Mouse (Mus musculus) spleen, adult 2 months (tissue): Measurements from ENCODE around the gene Mfsd2a. TPM values are rescaled to one million over a fixed set of nuclear protein-coding genes. Genes with fewer than 3 reads are reported as not detected.

Source experiments
- DNase-seq, 2 experiments: peaks; one replicate each; pipeline versions ENCODE4 v3.0.0 to v3.0.0-alpha.2; 2012 to 2021; ENCODE audit warnings: low spot score in 2 of 2, low read depth in 1 of 2
- H3K27ac ChIP-seq: fragments of 200-500 bp; 2 replicates; pipeline ENCODE4 v1.5.1; 2012; ENCODE audit warnings: low read length, inconsistent platforms; ENCODE audit not compliant: insufficient read depth
- H3K27me3 ChIP-seq: fragments of 200-500 bp; 2 replicates; pipeline ENCODE4 v1.6.1; 2012; ENCODE audit warnings: mild to moderate bottlenecking, moderate library complexity, low read length, inconsistent platforms; ENCODE audit not compliant: control insufficient read depth, insufficient read depth
- H3K36me3 ChIP-seq: fragments of 200-500 bp; 2 replicates; pipeline ENCODE4 v1.6.1; 2012; ENCODE audit warnings: mild to moderate bottlenecking, low read length, inconsistent platforms; ENCODE audit not compliant: control insufficient read depth, insufficient read depth
- H3K4me1 ChIP-seq: fragments of 200-500 bp; 2 replicates; pipeline ENCODE4 v1.6.1; 2011; ENCODE audit warnings: inconsistent platforms; ENCODE audit not compliant: control insufficient read depth, insufficient read depth, insufficient read length
- H3K4me3 ChIP-seq: fragments of 200-500 bp; 2 replicates; pipeline ENCODE4 v1.5.1; 2011; ENCODE audit warnings: mild to moderate bottlenecking, inconsistent platforms; ENCODE audit not compliant: insufficient read depth, insufficient read length; ENCODE audit errors: extremely low read depth
- CTCF ChIP-seq: fragments of 200-500 bp; IDR thresholded peaks from 2 replicates; pipeline ENCODE4 v1.5.1; 2011; ENCODE audit warnings: mild to moderate bottlenecking, inconsistent platforms; ENCODE audit not compliant: insufficient read depth, insufficient read length, insufficient replicate concordance; ENCODE audit errors: extremely low read depth
- POLR2A ChIP-seq: fragments of 200-500 bp; IDR thresholded peaks from 2 replicates; pipeline ENCODE4 v1.6.1; 2011; ENCODE audit warnings: low read depth, low read length, inconsistent platforms
- WGBS: fragments of 180-500 bp; shearing (Covaris S2); methylation state at CpG from one replicate; pipeline ENCODE4 v1.1.7; 2018; 5-methylcytosine and 5-hydroxymethylcytosine counted together
- polyA plus RNA-seq: library from polyadenylated mRNA; depleted of rRNA; stranded (reverse); fragments of >200 nt; gene quantifications from 2 replicates; pipeline ENCODE4 v1.2.3, GENCODE M21; 2012; rRNA removed

Gene Mfsd2a
- polyA plus RNA-seq, 1 experiment, result 0.82 TPM

DNA sequence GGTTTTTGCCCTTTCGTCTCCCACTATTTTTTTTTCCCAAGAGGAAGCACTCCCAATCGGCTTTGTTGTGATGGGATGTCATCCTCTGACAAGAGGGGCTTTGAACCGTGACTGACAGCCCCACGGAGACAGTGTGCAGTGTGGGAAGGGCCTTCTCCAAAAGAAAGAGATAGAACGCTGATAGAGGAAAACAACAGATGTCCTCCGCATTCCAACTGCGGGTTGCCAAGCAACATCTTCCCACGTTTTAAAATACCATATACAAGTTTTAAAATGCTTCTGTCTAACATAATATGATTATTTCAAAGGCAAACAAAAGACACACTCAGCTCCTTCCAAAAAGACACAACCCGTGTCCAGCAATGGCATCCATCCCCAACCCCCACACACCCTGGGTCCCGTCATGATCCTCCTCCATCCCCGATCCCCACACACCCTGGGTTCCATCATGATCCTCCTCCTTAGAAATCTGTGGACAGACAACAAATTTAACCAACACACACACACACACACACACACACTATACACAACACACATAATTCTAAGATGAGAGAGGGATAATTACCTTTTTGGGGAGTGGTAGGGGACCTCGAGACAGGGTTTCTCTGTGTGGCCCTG, 51.3 kb downstream of the Mfsd2a start:
- H3K4me3 ChIP-seq, result no peak overlapping the region
- no peak for DNase-seq
- H3K4me1 ChIP-seq, result no peaks in the 10 kb centered on the region
- H3K36me3 ChIP-seq, result no peaks in the 10 kb centered on the region
- WGBS, result 86% methylated on average over 12 of the region's 12 CpGs
- no peak overlapping the region for H3K27ac ChIP-seq
- TF ChIP-seq CTCF (no peak), POLR2A (no peak)
- no peaks in the 10 kb centered on the region for H3K27me3 ChIP-seq

DNA sequence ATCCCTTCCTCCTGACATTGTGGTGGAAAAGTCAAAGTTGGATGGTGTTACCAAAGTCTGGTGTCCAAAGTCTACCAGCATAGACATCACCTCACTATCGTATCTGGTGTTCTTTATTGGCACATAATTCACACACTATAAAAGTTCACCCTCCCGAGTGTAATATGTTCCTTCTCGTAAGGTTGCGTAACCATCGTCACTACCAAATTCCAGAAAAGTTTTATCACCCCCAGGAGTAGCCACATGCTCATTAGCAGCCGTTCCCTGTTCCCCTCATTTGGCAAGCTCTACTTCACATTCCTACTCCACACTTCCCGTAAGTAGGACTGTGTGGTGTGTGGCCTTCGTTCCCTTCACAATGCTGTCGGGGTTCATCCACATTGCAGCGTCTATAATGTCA, 55.6 kb downstream of the Mfsd2a start:
- WGBS, result 89% methylated on average over 10 of the region's 10 CpGs
- Histone ChIP-seq H3K27me3 (no peaks in the 10 kb centered on the region), H3K27ac (no peak overlapping the region), H3K4me1 (peaks cover 2% of the 10 kb centered on the region; the same call in 1 of the 2 replicates), H3K4me3 (no peak overlapping the region), H3K36me3 (no peaks in the 10 kb centered on the region)
- TF ChIP-seq CTCF (no peak), POLR2A (no peak)
- no peak for DNase-seq

DNA sequence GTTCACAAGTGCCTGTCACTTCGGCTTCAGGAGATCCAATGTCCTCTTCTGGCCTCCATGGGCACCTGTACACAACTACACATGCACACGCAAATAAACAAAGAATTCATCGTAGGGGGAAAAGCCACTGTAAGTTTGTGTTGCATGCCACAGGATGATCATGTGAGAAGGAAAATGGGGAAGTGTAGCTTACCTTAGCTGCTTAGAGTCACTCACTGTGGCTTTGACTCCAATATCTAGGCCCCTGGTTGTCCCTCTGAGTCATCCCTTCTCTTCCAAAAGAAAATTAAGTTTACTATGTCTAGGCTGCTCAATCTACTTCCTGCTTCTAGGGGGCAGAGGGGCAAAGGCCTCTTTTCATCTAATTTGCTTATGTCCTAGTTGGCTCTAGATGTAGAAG, 57.3 kb downstream of the Mfsd2a start:
- no peak for DNase-seq
- Histone ChIP-seq H3K27me3 (no peaks in the 10 kb centered on the region), H3K4me3 (no peak overlapping the region), H3K27ac (no peak overlapping the region), H3K36me3 (no peaks in the 10 kb centered on the region), H3K4me1 (peaks cover 2% of the 10 kb centered on the region; the same call in 1 of the 2 replicates)
- TF ChIP-seq POLR2A, result no peak
- TF ChIP-seq CTCF, result no peak
- 70% methylated on average over 3 of the region's 3 CpGs for WGBS

DNA sequence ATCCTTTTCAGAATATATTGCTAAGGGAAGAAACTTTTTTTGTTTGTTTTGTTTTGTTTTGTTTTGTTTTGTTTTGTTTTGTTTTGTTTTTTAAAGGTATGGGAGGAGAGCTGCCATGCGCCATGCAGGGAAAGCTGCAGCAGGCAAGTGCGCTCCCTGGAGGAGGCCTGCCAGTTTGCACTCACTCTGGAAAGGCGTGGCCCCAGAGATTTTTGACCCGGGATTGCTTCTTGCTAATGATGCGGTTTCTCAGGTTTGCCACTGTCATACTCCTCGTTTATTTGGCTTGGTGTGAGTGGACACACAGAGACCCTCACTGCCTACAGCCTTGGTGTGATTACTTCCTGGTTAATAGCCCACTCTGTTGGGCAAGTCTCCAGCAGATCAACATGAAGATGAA, 58.8 kb downstream of the Mfsd2a start:
- no peaks in the 10 kb centered on the region for H3K36me3 ChIP-seq
- TF ChIP-seq POLR2A (no peak), CTCF (peak; percentile 24; the same call in 1 of the 2 replicates)
- H3K27ac ChIP-seq, result no peak overlapping the region
- no peak overlapping the region for H3K4me3 ChIP-seq
- DNase-seq, result no peak
- H3K4me1 ChIP-seq, result peaks cover 2% of the 10 kb centered on the region; the same call in 1 of the 2 replicates
- 69% methylated on average over 6 of the region's 6 CpGs for WGBS
- no peaks in the 10 kb centered on the region for H3K27me3 ChIP-seq

DNA sequence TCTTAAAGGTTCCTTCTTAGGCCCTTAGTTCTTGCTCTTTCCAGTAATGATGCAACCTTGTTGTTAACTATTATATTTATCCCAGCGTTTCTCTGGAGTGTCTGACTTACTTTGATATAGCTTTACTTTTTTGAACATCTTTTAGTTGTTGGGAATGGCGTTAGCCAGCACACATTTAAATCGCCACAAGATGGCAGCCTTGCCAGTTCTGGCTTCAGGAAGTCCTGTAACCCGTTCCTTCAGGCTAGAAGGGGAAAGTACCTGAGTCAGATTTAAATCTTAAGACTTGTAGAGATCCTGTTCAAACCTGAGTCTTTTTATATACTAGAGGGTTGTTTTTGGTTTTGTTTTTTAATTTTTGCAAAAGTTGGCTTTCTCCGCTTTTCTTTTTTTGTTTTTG, 62.7 kb downstream of the Mfsd2a start:
- Histone ChIP-seq H3K27ac (no peak overlapping the region), H3K27me3 (no peaks in the 10 kb centered on the region), H3K36me3 (no peaks in the 10 kb centered on the region), H3K4me1 (no peaks in the 10 kb centered on the region; the same call in 1 of the 2 replicates), H3K4me3 (no peak overlapping the region)
- peak; percentile 73 to 74 for DNase-seq
- TF ChIP-seq POLR2A, result no peak
- peak; percentile 59; the same call in 1 of the 2 replicates for TF ChIP-seq CTCF
- 16% methylated on average over 5 of the region's 5 CpGs for WGBS

DNA sequence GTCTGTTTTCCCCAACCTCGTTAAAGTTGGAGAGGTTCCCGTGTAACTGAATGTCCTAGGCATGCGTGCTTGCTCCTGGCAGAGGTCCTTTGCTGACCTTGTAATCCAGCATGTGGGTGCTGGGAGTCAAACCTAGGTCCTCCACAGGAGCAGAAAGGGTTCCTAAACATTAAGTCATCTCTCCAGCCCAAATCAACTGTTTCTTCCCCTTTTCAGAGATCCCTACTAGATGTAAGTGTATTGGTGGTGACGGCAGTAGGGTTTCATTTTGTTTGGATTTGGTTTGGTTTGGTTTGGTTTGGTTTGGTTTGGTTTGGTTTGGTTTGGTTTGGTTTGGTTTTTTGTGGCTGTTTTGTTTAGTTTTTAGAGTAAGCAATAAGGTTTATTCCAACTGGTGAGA, 63.2 kb downstream of the Mfsd2a start:
- no peak overlapping the region for H3K27ac ChIP-seq
- WGBS, result 88% methylated on average over 4 of the region's 4 CpGs
- no peak overlapping the region for H3K4me3 ChIP-seq
- no peaks in the 10 kb centered on the region for H3K27me3 ChIP-seq
- no peaks in the 10 kb centered on the region; the same call in 1 of the 2 replicates for H3K4me1 ChIP-seq
- DNase-seq, result no peak
- TF ChIP-seq POLR2A, result no peak
- no peak for TF ChIP-seq CTCF
- H3K36me3 ChIP-seq, result no peaks in the 10 kb centered on the region

Other genes with a start within 250 kb of the Mfsd2a start
- gene Ppt1, start 124.9 kb downstream of the Mfsd2a start, polyA plus RNA-seq, result 31.6 and 44.3 TPM in 2 replicates
- gene Cap1, start 75.1 kb downstream of the Mfsd2a start, polyA plus RNA-seq, result 108 and 116 TPM in 2 replicates
- gene Mycl, start 34.5 kb upstream of the Mfsd2a start, polyA plus RNA-seq, result 7.3 and 7.6 TPM in 2 replicates
- 5.0 and 6.5 TPM in 2 replicates for gene Trit1, start 55.4 kb upstream of the Mfsd2a start, polyA plus RNA-seq
- gene Bmp8b, start 144.0 kb upstream of the Mfsd2a start, polyA plus RNA-seq, result 0.11 and 0.19 TPM in 2 replicates
- 0.05 and 0.09 TPM in 2 replicates for gene Oxct2b, start 155.1 kb upstream of the Mfsd2a start, polyA plus RNA-seq
- gene Ppie, start 178.8 kb upstream of the Mfsd2a start, polyA plus RNA-seq, result 12.4 and 12.9 TPM in 2 replicates
- gene Hpcal4, start 222.0 kb upstream of the Mfsd2a start, polyA plus RNA-seq, result not detected in 2 replicates
- gene Nt5c1a, start 240.3 kb upstream of the Mfsd2a start, polyA plus RNA-seq, result not detected in 2 replicates